Comparison of ENCODE assay signal across 8 mouse cellular contexts in genomic region chr8:84786801-84787467, GRCm38 (mm10). TPM values are rescaled to one million over a fixed set of nuclear protein-coding genes. Genes with fewer than 3 reads are reported as not detected.
DNase-seq lines count a peak whose midpoint lies in the region; ATAC-seq and TF ChIP-seq lines count a peak whose summit lies in the region.

No protein-coding gene starts in this region.

- H3K4me1 ChIP-seq in heart, embryonic 12.5 days (replicated peaks), result peaks cover 52% of the 10 kb centered on the region
- H3K4me1 ChIP-seq in lung, embryonic 14.5 days (ENCODE audit: insufficient read depth), result peaks cover 53% of the 10 kb centered on the region
- peaks cover 95% of the 10 kb centered on the region for H3K4me1 ChIP-seq in forebrain, embryonic 15.5 days
- 0 out of 2 replicates have a peak, but pooled peaks cover 10% of the 10 kb centered on the region for H3K4me1 ChIP-seq in midbrain, postnatal 0 days (ENCODE audit: insufficient read depth, low read length)

- DNase-seq in heart, adult 18-20 months, result no peak
- no peak for DNase-seq in lung, embryonic 14.5 days
- DNase-seq in lung, postnatal 14 days, result no peak
- no peak for DNase-seq in midbrain, postnatal 0 days (ENCODE audit: low spot score)
- no peak for DNase-seq in left cerebral cortex, adult 11 months (ENCODE audit: low spot score)

- peak overlapping the region; percentile 45 for H3K4me2 ChIP-seq in heart, embryonic 12.5 days
- peak overlapping the region; percentile 45 for H3K4me2 ChIP-seq in lung, embryonic 14.5 days
- H3K4me2 ChIP-seq in forebrain, embryonic 15.5 days (replicated peaks), result peak overlapping the region; percentile 59
- no peak overlapping the region for H3K4me2 ChIP-seq in midbrain, postnatal 0 days (ENCODE audit: low read depth, low read length, poor library complexity, severe bottlenecking)

- no peak for TF ChIP-seq CTCF in lung, embryonic 14.5 days (IDR thresholded peaks at IDR 0.05; ENCODE audit: low read depth)
- no peak for TF ChIP-seq CTCF in midbrain, postnatal 0 days (IDR thresholded peaks at IDR 0.05)

- no peak for ATAC-seq in heart, embryonic 12.5 days (ENCODE audit: insufficient number of reproducible peaks, low FRiP score)
- ATAC-seq in lung, embryonic 14.5 days (ENCODE audit: insufficient read depth), result no peak
- no peak for ATAC-seq in forebrain, embryonic 15.5 days (replicated peaks)
- ATAC-seq in midbrain, postnatal 0 days (ENCODE audit: low FRiP score), result no peak
- ATAC-seq in inflammation-experienced regulatory T-cells, adult 6 months, result no peak

- H3K9me3 ChIP-seq in heart, embryonic 12.5 days (replicated peaks), result no peaks in the 10 kb centered on the region
- H3K9me3 ChIP-seq in lung, embryonic 14.5 days (ENCODE audit: low read depth, low read length), result no peaks in the 10 kb centered on the region
- no peaks in the 10 kb centered on the region for H3K9me3 ChIP-seq in forebrain, embryonic 15.5 days
- H3K9me3 ChIP-seq in midbrain, postnatal 0 days (ENCODE audit: low read length), result no peaks in the 10 kb centered on the region

- H3K36me3 ChIP-seq in heart, embryonic 12.5 days, result no peaks in the 10 kb centered on the region
- no peaks in the 10 kb centered on the region; the same call in 1 of the 2 replicates for H3K36me3 ChIP-seq in lung, embryonic 14.5 days (ENCODE audit: insufficient read depth)
- H3K36me3 ChIP-seq in forebrain, embryonic 15.5 days, result no peaks in the 10 kb centered on the region
- H3K36me3 ChIP-seq in midbrain, postnatal 0 days (ENCODE audit: insufficient read depth, low read length), result no peaks in the 10 kb centered on the region

- H3K27ac ChIP-seq in heart, embryonic 12.5 days (ENCODE audit: poor library complexity, severe bottlenecking), result no peak overlapping the region
- no peak overlapping the region for H3K27ac ChIP-seq in lung, embryonic 14.5 days (ENCODE audit: low read depth)
- H3K27ac ChIP-seq in forebrain, embryonic 15.5 days (replicated peaks), result peak overlapping the region; percentile 97
- peak overlapping the region; percentile 57; the same call in 1 of the 2 replicates for H3K27ac ChIP-seq in midbrain, postnatal 0 days (ENCODE audit: low read depth, low read length)

- no peak overlapping the region for H3K9ac ChIP-seq in heart, embryonic 12.5 days
- H3K9ac ChIP-seq in lung, embryonic 14.5 days, result no peak overlapping the region; the same call in 1 of the 2 replicates
- peak overlapping the region; percentile 65 for H3K9ac ChIP-seq in forebrain, embryonic 15.5 days (replicated peaks)
- H3K9ac ChIP-seq in midbrain, postnatal 0 days (replicated peaks; ENCODE audit: low read length, poor library complexity, severe bottlenecking), result no peak overlapping the region

- peak overlapping the region; percentile 14; the same call in 1 of the 2 replicates for H3K4me3 ChIP-seq in heart, embryonic 12.5 days
- H3K4me3 ChIP-seq in lung, embryonic 14.5 days (ENCODE audit: low read depth, low read length), result 0 out of 2 replicates have a peak overlapping the region, but pooled peaks have one; percentile 16
- H3K4me3 ChIP-seq in forebrain, embryonic 15.5 days, result peak overlapping the region; percentile 32; the same call in 1 of the 2 replicates
- no peak overlapping the region for H3K4me3 ChIP-seq in midbrain, postnatal 0 days (ENCODE audit: low read depth, low read length)

- 9% methylated on average over 11 of the region's 11 CpGs for WGBS in heart, embryonic 12.5 days
- WGBS in lung, embryonic 14.5 days, result 30% methylated on average over 11 of the region's 11 CpGs
- WGBS in forebrain, embryonic 15.5 days, result 21% methylated on average over 11 of the region's 11 CpGs
- 20% methylated on average over 11 of the region's 11 CpGs for WGBS in midbrain, postnatal 0 days

- H3K27me3 ChIP-seq in heart, embryonic 12.5 days (replicated peaks), result peaks cover 97% of the 10 kb centered on the region
- H3K27me3 ChIP-seq in lung, embryonic 14.5 days (ENCODE audit: insufficient read depth, low read length), result peaks cover 67% of the 10 kb centered on the region
- H3K27me3 ChIP-seq in forebrain, embryonic 15.5 days, result peaks cover 6% of the 10 kb centered on the region
- H3K27me3 ChIP-seq in midbrain, postnatal 0 days (ENCODE audit: insufficient read depth, low read length), result peaks cover 71% of the 10 kb centered on the region

RNA-seq across cellular contexts. Expression of gene Nfix, which starts 13.2 kb away (rescaled TPM):
- polyA plus RNA-seq in heart, embryonic 12.5 days (2016; fragmentation: Nextera tagmentation; extraction: Ambion mirVana), result 9.2 and 10.9 TPM in 2 replicates
- total RNA-seq in heart, adult 18-20 months (2021), result 100 to 1,000 TPM; 250 to 260 TPM
- 42.3 and 44.1 TPM in 2 replicates for polyA plus RNA-seq in lung, embryonic 14.5 days (2014; fragmentation: Nextera tagmentation; extraction: Ambion mirVana)
- 413 and 445 TPM in 2 replicates for polyA plus RNA-seq in forebrain, embryonic 15.5 days (2015; fragmentation: Nextera tagmentation; extraction: Ambion mirVana)
- total RNA-seq in midbrain, postnatal 0 days (2014; rRNA removed), result 40.1 and 62.5 TPM in 2 replicates
- polyA plus RNA-seq in midbrain, postnatal 0 days (2015; fragmentation: Nextera tagmentation; extraction: Ambion mirVana), result 41.7 and 53.7 TPM in 2 replicates
- polyA plus RNA-seq in inflammation-experienced regulatory T-cells, adult 6 months (2017; shearing (Covaris generic)), result 1 to 10 TPM in 2 of 3 experiments, under 1 TPM in 1; 0.92 to 6.3 (median 3.1) TPM

RNA-seq across cellular contexts. Expression of gene Dand5, which starts 35.7 kb away (rescaled TPM):
- 4.6 and 6.2 TPM in 2 replicates for polyA plus RNA-seq in heart, embryonic 12.5 days (2016; fragmentation: Nextera tagmentation; extraction: Ambion mirVana)
- total RNA-seq in heart, adult 18-20 months (2021), result 10 to 100 TPM; 10.0 to 13.2 TPM
- polyA plus RNA-seq in lung, embryonic 14.5 days (2014; fragmentation: Nextera tagmentation; extraction: Ambion mirVana), result 4.5 and 4.6 TPM in 2 replicates
- 8.1 and 8.9 TPM in 2 replicates for polyA plus RNA-seq in forebrain, embryonic 15.5 days (2015; fragmentation: Nextera tagmentation; extraction: Ambion mirVana)
- total RNA-seq in midbrain, postnatal 0 days (2014; rRNA removed), result 7.6 and 7.7 TPM in 2 replicates
- 12.6 and 14.5 TPM in 2 replicates for polyA plus RNA-seq in midbrain, postnatal 0 days (2015; fragmentation: Nextera tagmentation; extraction: Ambion mirVana)
- 1 to 10 TPM; 4.7 to 5.6 (median 5.4) TPM for polyA plus RNA-seq in inflammation-experienced regulatory T-cells, adult 6 months (2017; shearing (Covaris generic))

RNA-seq across cellular contexts. Expression of gene Gadd45gip1, which starts 44.4 kb away (rescaled TPM):
- polyA plus RNA-seq in heart, embryonic 12.5 days (2016; fragmentation: Nextera tagmentation; extraction: Ambion mirVana), result 50.9 and 52.1 TPM in 2 replicates
- 10 to 100 TPM; 31.5 to 35.7 TPM for total RNA-seq in heart, adult 18-20 months (2021)
- 44.2 and 45.0 TPM in 2 replicates for polyA plus RNA-seq in lung, embryonic 14.5 days (2014; fragmentation: Nextera tagmentation; extraction: Ambion mirVana)
- polyA plus RNA-seq in forebrain, embryonic 15.5 days (2015; fragmentation: Nextera tagmentation; extraction: Ambion mirVana), result 36.3 and 39.9 TPM in 2 replicates
- total RNA-seq in midbrain, postnatal 0 days (2014; rRNA removed), result 27.5 and 28.2 TPM in 2 replicates
- polyA plus RNA-seq in midbrain, postnatal 0 days (2015; fragmentation: Nextera tagmentation; extraction: Ambion mirVana), result 42.9 and 45.1 TPM in 2 replicates
- polyA plus RNA-seq in inflammation-experienced regulatory T-cells, adult 6 months (2017; shearing (Covaris generic)), result 10 to 100 TPM; 14.6 to 16.7 (median 16.1) TPM

RNA-seq across cellular contexts. Expression of gene Rad23a, which starts 53.5 kb away (rescaled TPM):
- polyA plus RNA-seq in heart, embryonic 12.5 days (2016; fragmentation: Nextera tagmentation; extraction: Ambion mirVana), result 129 and 131 TPM in 2 replicates
- total RNA-seq in heart, adult 18-20 months (2021), result 10 to 100 TPM; 88.5 to 96.7 TPM
- polyA plus RNA-seq in lung, embryonic 14.5 days (2014; fragmentation: Nextera tagmentation; extraction: Ambion mirVana), result 118 and 123 TPM in 2 replicates
- 82.1 and 85.1 TPM in 2 replicates for polyA plus RNA-seq in forebrain, embryonic 15.5 days (2015; fragmentation: Nextera tagmentation; extraction: Ambion mirVana)
- 43.8 and 57.5 TPM in 2 replicates for total RNA-seq in midbrain, postnatal 0 days (2014; rRNA removed)
- 83.5 and 88.3 TPM in 2 replicates for polyA plus RNA-seq in midbrain, postnatal 0 days (2015; fragmentation: Nextera tagmentation; extraction: Ambion mirVana)
- 100 to 1,000 TPM; 128 to 152 (median 145) TPM for polyA plus RNA-seq in inflammation-experienced regulatory T-cells, adult 6 months (2017; shearing (Covaris generic))

RNA-seq across cellular contexts. Expression of gene Calr, which starts 59.8 kb away (rescaled TPM):
- 747 and 767 TPM in 2 replicates for polyA plus RNA-seq in heart, embryonic 12.5 days (2016; fragmentation: Nextera tagmentation; extraction: Ambion mirVana)
- 100 to 1,000 TPM; 297 to 306 TPM for total RNA-seq in heart, adult 18-20 months (2021)
- polyA plus RNA-seq in lung, embryonic 14.5 days (2014; fragmentation: Nextera tagmentation; extraction: Ambion mirVana), result 886 and 920 TPM in 2 replicates
- polyA plus RNA-seq in forebrain, embryonic 15.5 days (2015; fragmentation: Nextera tagmentation; extraction: Ambion mirVana), result 559 and 575 TPM in 2 replicates
- total RNA-seq in midbrain, postnatal 0 days (2014; rRNA removed), result 369 and 436 TPM in 2 replicates
- 444 and 445 TPM in 2 replicates for polyA plus RNA-seq in midbrain, postnatal 0 days (2015; fragmentation: Nextera tagmentation; extraction: Ambion mirVana)
- polyA plus RNA-seq in inflammation-experienced regulatory T-cells, adult 6 months (2017; shearing (Covaris generic)), result 100 to 1,000 TPM; 278 to 341 (median 290) TPM

Comparison
In these comparisons a context has a peak if more than half of its experiments do, and no peak if none do; other contexts are left out.
1. H3K27ac ChIP-seq: peak in forebrain, embryonic 15.5 days (single experiment) and midbrain, postnatal 0 days (single experiment); none in heart, embryonic 12.5 days (single experiment) and lung, embryonic 14.5 days (single experiment).